Mouse (Mus musculus) stomach, postnatal 0 days (tissue): ENCODE results near the gene Med17. TPM values are rescaled to one million over a fixed set of nuclear protein-coding genes. Genes with fewer than 3 reads are reported as not detected.

Source experiments
- ATAC-seq: fragments of 200-750 bp; cut with Nextera tagmentation; 2 replicates; pipeline ENCODE4 v1.8.0; 2017; ENCODE audit not compliant: low FRiP score, low TSS enrichment
- DNase-seq: peaks from one replicate; pipeline ENCODE4 v3.0.0-alpha.2; 2016; ENCODE audit warnings: low spot score
- H3K27ac ChIP-seq: fragments of 300-500 bp; sonication (generic); replicated peaks from 2 replicates; pipeline ENCODE4 v1.5.1; 2014; ENCODE audit warnings: mild to moderate bottlenecking, control low read depth
- H3K27me3 ChIP-seq: fragments of 300-500 bp; sonication (generic); 2 replicates; pipeline ENCODE4 v1.6.1; 2014; ENCODE audit warnings: low read length; ENCODE audit not compliant: control insufficient read depth, insufficient read depth
- H3K36me3 ChIP-seq: fragments of 300-500 bp; sonication (generic); 2 replicates; pipeline ENCODE4 v1.6.1; 2014; ENCODE audit warnings: low read length, mixed read lengths; ENCODE audit not compliant: control insufficient read depth, insufficient read depth
- H3K4me1 ChIP-seq: fragments of 300-500 bp; sonication (generic); replicated peaks from 2 replicates; pipeline ENCODE4 v1.6.1; 2014; ENCODE audit warnings: antibody characterized with exemption; ENCODE audit not compliant: control insufficient read depth, insufficient read depth
- H3K4me2 ChIP-seq: fragments of 300-500 bp; sonication (generic); replicated peaks from 2 replicates; pipeline ENCODE4 v1.6.1; 2014; ENCODE audit warnings: low read depth, mild to moderate bottlenecking, control low read depth, moderate library complexity
- H3K4me3 ChIP-seq: fragments of 300-500 bp; sonication (generic); 2 replicates; pipeline ENCODE4 v1.5.1; 2014; ENCODE audit warnings: low read depth, low read length, control low read depth
- H3K9ac ChIP-seq: fragments of 300-500 bp; sonication (generic); 2 replicates; pipeline ENCODE4 v1.6.1; 2014; ENCODE audit warnings: mild to moderate bottlenecking, low read length, control low read depth, mixed read lengths
- H3K9me3 ChIP-seq: fragments of 300-500 bp; sonication (generic); 2 replicates; pipeline ENCODE4 v1.6.1; 2016; ENCODE audit warnings: low read length; ENCODE audit not compliant: control insufficient read depth
- CTCF ChIP-seq: IDR thresholded peaks from 2 replicates; pipeline ENCODE4 v1.5.1; 2016; ENCODE audit warnings: antibody characterized with exemption, low read depth, mild to moderate bottlenecking, moderate library complexity
- EP300 ChIP-seq: optimal IDR thresholded peaks from 2 replicates; pipeline ENCODE3; 2016; ENCODE audit warnings: antibody characterized with exemption
- WGBS: fragments of 180-500 bp; shearing (Covaris S2); extraction: QIAGEN DNeasy Blood & Tissue Kit; methylation state at CpG from one replicate; pipeline ENCODE4 v1.1.7; 2014; 5-methylcytosine and 5-hydroxymethylcytosine counted together
- polyA plus RNA-seq: library from polyadenylated mRNA; unstranded; fragments of >200 nt; fragmentation: Nextera tagmentation; extraction: Ambion mirVana; gene quantifications from 2 replicates; pipeline ENCODE4 v1.2.1, GENCODE M21; 2015

Gene Med17
- polyA plus RNA-seq, 1 experiment from 2014 or later, result 20.0 TPM

DNA sequence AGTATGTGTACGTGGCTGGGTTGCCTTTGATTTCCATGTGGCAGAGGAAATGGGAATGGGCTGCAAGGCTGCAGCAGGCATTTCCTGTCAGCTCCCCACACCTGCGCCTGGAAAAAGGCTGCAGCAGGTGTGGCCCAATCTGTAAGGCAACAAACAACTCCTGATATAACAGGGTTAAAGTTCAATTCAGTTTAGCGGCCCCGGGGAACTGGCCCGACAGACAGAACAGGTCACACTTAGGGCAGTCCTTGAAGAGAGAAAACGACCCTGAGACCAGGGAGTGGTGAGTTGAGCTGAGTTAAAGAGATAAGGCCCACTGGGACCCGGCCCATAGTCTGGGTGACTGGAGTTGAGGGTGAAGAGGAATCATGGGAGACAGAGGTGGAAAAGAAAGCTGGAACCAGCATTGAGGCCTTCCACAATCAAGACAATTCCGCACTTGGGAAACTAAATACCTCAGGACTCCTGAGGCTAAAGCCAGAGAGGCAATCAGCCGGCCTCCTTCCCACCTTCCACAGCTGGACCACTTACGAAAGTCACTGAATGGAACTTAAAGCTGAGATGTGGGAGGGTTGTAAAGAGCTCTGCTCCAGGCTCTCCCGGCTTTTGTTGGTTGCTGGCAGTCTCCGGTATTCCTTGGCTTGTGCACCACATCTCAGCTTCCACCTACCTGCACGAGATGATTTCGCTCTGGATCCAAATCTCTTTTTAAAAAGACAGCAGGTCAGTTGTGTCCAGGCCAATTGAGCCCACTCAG, 34.2 kb downstream of the Med17 start:
- H3K4me1 ChIP-seq, result no peaks in the 10 kb centered on the region
- H3K9me3 ChIP-seq, result no peaks in the 10 kb centered on the region
- peak overlapping the region; percentile 24; the same call in 1 of the 2 replicates for H3K27ac ChIP-seq
- H3K27me3 ChIP-seq, result no peaks in the 10 kb centered on the region
- H3K4me3 ChIP-seq, result no peak overlapping the region
- TF ChIP-seq EP300, result no peak
- no peak for TF ChIP-seq CTCF
- no peak overlapping the region for H3K9ac ChIP-seq
- H3K36me3 ChIP-seq, result no peaks in the 10 kb centered on the region
- H3K4me2 ChIP-seq, result no peak overlapping the region
- DNase-seq, result peak; percentile 68
- WGBS, result 49% methylated on average over 14 of the region's 14 CpGs
- peak; percentile 67 for ATAC-seq

DNA sequence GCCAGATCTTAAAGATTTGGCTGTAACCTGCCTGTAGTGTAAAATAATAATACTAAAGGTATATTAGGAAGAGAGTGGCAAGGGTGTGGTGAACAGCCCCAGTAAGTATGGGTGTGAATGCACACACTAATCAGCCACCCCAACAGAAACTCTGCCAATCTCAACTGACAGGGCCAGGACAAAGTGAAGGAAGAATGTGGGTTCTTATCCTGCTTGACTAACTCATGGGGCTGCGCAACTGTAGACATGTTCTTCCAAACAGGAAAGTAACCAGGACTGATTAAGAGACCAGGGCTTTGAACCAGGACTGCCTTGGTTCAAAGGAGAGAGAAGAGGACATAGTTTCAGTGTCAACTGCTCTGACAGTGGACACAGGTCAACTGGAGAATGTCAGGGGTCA, 37.6 kb downstream of the Med17 start:
- H3K9ac ChIP-seq, result no peak overlapping the region
- TF ChIP-seq EP300 (no peak), CTCF (no peak)
- H3K4me3 ChIP-seq, result no peak overlapping the region
- ATAC-seq (no peak), DNase-seq (peak; percentile 14)
- peak overlapping the region; percentile 40; the same call in 1 of the 2 replicates for H3K27ac ChIP-seq
- H3K27me3 ChIP-seq, result no peaks in the 10 kb centered on the region
- no peaks in the 10 kb centered on the region for H3K36me3 ChIP-seq
- WGBS, result 84% methylated on average over 1 of the region's 1 CpGs
- H3K4me1 ChIP-seq, result no peaks in the 10 kb centered on the region; the same call in 1 of the 2 replicates
- H3K4me2 ChIP-seq, result no peak overlapping the region
- H3K9me3 ChIP-seq, result no peaks in the 10 kb centered on the region

DNA sequence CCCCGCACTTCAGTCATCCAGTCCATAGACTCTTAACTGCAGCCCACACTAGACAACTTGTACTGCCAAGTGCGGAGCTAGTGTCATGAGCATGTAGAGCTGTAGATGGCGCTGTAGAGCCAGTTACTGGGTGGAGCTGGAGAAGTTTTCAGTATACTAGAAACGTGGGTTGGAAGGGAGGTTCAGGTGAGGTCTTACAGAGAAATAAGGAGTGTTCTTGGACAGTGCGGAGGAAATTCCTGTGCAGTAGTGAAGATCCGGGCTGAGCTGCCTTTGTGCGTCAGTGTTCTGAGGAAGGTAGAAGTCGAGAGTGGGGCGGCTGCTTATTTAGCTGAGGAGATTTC, 38.2 kb downstream of the Med17 start:
- H3K4me3 ChIP-seq, result no peak overlapping the region
- no peaks in the 10 kb centered on the region for H3K9me3 ChIP-seq
- no peak overlapping the region for H3K9ac ChIP-seq
- WGBS, result 35% methylated on average over 9 of the region's 9 CpGs
- DNase-seq (peak; percentile 90), ATAC-seq (peak; percentile 73)
- TF ChIP-seq EP300 (no peak), CTCF (peak; percentile 86)
- no peaks in the 10 kb centered on the region; the same call in 1 of the 2 replicates for H3K4me1 ChIP-seq
- H3K27ac ChIP-seq, result 0 out of 2 replicates have a peak overlapping the region, but pooled peaks have one; percentile 70
- H3K4me2 ChIP-seq, result peak overlapping the region; percentile 20; the same call in 1 of the 2 replicates
- H3K36me3 ChIP-seq, result no peaks in the 10 kb centered on the region
- no peaks in the 10 kb centered on the region for H3K27me3 ChIP-seq

DNA sequence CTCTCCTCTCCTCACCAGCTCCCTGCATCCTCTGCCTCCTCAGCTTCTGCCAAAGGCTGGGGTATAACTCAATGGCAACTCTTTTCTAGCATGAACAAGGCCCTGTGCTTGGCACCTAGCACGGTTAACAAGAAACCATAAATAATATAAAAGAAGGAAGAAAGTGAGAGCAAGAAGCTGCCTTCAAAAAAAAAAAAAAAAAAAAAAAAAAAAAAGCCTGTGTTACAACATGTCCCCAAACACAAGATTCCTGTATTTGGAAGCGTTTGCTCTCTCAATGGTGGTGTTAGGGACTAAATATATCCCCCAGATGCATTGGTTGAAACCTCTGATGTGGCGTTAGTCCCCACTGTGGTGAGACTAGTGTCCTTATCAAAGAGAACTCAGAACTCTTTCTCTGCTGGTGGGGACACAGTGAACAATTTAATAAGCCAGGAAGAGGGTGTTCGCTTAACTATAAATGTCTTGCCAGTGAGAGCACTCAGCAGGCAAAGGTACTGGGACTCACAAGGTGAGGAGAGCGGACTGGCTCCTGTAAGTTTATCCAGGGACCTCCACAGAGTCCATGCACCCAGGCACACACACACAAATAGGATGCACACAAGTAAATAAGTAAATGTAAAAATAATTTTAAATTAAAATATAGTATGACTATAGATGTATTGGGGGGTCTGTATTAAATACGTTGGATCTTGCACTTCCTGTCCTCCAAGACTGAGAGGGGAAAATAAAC, 38.7 kb downstream of the Med17 start:
- Histone ChIP-seq H3K9me3 (no peaks in the 10 kb centered on the region), H3K36me3 (no peaks in the 10 kb centered on the region), H3K4me3 (no peak overlapping the region), H3K4me2 (peak overlapping the region; percentile 86; the same call in 1 of the 2 replicates), H3K9ac (no peak overlapping the region; the same call in 1 of the 2 replicates), H3K4me1 (no peaks in the 10 kb centered on the region; the same call in 1 of the 2 replicates), H3K27me3 (no peaks in the 10 kb centered on the region), H3K27ac (no peak overlapping the region)
- TF ChIP-seq CTCF (no peak), EP300 (no peak)
- ATAC-seq (no peak), DNase-seq (peak; percentile 11)
- 61% methylated on average over 6 of the region's 6 CpGs for WGBS

DNA sequence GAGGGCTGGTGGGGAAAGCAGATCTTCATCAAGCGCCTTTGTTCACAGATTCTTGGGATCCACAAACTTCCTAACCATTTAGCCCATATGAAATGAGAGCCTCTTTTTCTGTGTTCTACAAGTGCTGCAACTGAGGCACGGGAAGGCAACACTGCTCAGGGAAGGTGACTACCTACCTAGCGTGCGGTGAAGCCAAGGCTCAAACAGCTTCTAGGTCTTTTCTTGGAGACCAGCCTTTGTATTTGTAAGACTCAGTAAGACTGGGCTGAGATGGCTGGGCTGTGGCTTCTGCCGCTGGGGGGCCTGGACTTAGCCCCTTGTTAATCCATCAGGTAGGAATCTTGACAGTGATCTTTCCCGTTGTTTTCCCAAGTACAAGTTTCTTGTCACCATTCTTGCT, 39.7 kb downstream of the Med17 start:
- H3K27ac ChIP-seq, result no peak overlapping the region; the same call in 1 of the 2 replicates
- H3K9ac ChIP-seq, result no peak overlapping the region
- no peaks in the 10 kb centered on the region; the same call in 1 of the 2 replicates for H3K4me1 ChIP-seq
- TF ChIP-seq EP300 (no peak), CTCF (no peak)
- peak overlapping the region; percentile 86 for H3K4me2 ChIP-seq
- no peaks in the 10 kb centered on the region for H3K36me3 ChIP-seq
- H3K27me3 ChIP-seq, result no peaks in the 10 kb centered on the region
- peak overlapping the region; percentile 52; the same call in 1 of the 2 replicates for H3K4me3 ChIP-seq
- ATAC-seq (no peak), DNase-seq (peak; percentile 11)
- 87% methylated on average over 6 of the region's 6 CpGs for WGBS
- no peaks in the 10 kb centered on the region for H3K9me3 ChIP-seq
